Mouse (Mus musculus): ENCODE data around the gene Gm11060. TPM values are rescaled to one million over a fixed set of nuclear protein-coding genes. Genes with fewer than 3 reads are reported as not detected.

The Gm11060 gene
- polyA plus RNA-seq, 1 experiment from 2014 or later: not detected

- H3K9ac ChIP-seq (ENCODE audit: low read depth, low read length): no peak overlapping the region
- ATAC-seq: no peak
- H3K4me1 ChIP-seq (ENCODE audit: control insufficient read depth, insufficient read depth, low read length): no peaks in the 10 kb centered on the region
- no peak overlapping the region for H3K4me3 ChIP-seq (ENCODE audit: low read length)
- 86% methylated on average over 7 of the region's 7 CpGs for WGBS
- no peaks in the 10 kb centered on the region for H3K9me3 ChIP-seq (ENCODE audit: control insufficient read depth, low read length)
- no peak overlapping the region for H3K4me2 ChIP-seq (ENCODE audit: low read depth, low read length)
- H3K27me3 ChIP-seq (replicated peaks; ENCODE audit: control insufficient read depth, insufficient read depth, low read length): no peaks in the 10 kb centered on the region
- H3K36me3 ChIP-seq (ENCODE audit: control insufficient read depth, insufficient read depth, low read length): no peaks in the 10 kb centered on the region
- H3K27ac ChIP-seq (ENCODE audit: low read length): no peak overlapping the region
Measured at GRCm38 (mm10) chr2:105077151-105077550, 14.7 kb upstream of the Gm11060 start.

GRCm38 (mm10) chr2:105082256-105082790, 9.5 kb upstream of the Gm11060 start:
- WGBS: 29% methylated on average over 9 of the region's 9 CpGs
- no peaks in the 10 kb centered on the region for H3K9me3 ChIP-seq (ENCODE audit: control insufficient read depth, low read length)

GRCm38 (mm10) chr2:105084035-105084434, 7.8 kb upstream of the Gm11060 start:
- no peak overlapping the region for H3K9ac ChIP-seq (ENCODE audit: low read depth, low read length)
- no peaks in the 10 kb centered on the region for H3K27me3 ChIP-seq (replicated peaks; ENCODE audit: control insufficient read depth, insufficient read depth, low read length)
- H3K9me3 ChIP-seq (ENCODE audit: control insufficient read depth, low read length): no peaks in the 10 kb centered on the region
- WGBS: 78% methylated on average over 4 of the region's 4 CpGs
- peaks cover under 1% of the 10 kb centered on the region; the same call in 1 of the 2 replicates for H3K4me1 ChIP-seq (ENCODE audit: control insufficient read depth, insufficient read depth, low read length)
- H3K27ac ChIP-seq (ENCODE audit: low read length): no peak overlapping the region
- H3K36me3 ChIP-seq (ENCODE audit: control insufficient read depth, insufficient read depth, low read length): no peaks in the 10 kb centered on the region
- no peak for ATAC-seq
- H3K4me2 ChIP-seq (ENCODE audit: low read depth, low read length): no peak overlapping the region
- no peak overlapping the region for H3K4me3 ChIP-seq (ENCODE audit: low read length)

More at GRCm38 (mm10) chr2:105082256-105082790, 9.5 kb upstream of the Gm11060 start:
- Histone ChIP-seq H3K9ac (ENCODE audit: low read depth, low read length) (no peak overlapping the region), H3K4me1 (ENCODE audit: control insufficient read depth, insufficient read depth, low read length) (no peaks in the 10 kb centered on the region), H3K4me3 (ENCODE audit: low read length) (no peak overlapping the region), H3K36me3 (ENCODE audit: control insufficient read depth, insufficient read depth, low read length) (no peaks in the 10 kb centered on the region), H3K27ac (ENCODE audit: low read length) (no peak overlapping the region), H3K4me2 (ENCODE audit: low read depth, low read length) (no peak overlapping the region), H3K27me3 (replicated peaks; ENCODE audit: control insufficient read depth, insufficient read depth, low read length) (no peaks in the 10 kb centered on the region)
- ATAC-seq: no peak

- no peak overlapping the region for H3K4me2 ChIP-seq (ENCODE audit: low read depth, low read length)
- peaks cover 5% of the 10 kb centered on the region for H3K4me1 ChIP-seq (ENCODE audit: control insufficient read depth, insufficient read depth, low read length)
- WGBS: 81% methylated on average over 3 of the region's 3 CpGs
- H3K27me3 ChIP-seq (replicated peaks; ENCODE audit: control insufficient read depth, insufficient read depth, low read length): no peaks in the 10 kb centered on the region
- H3K4me3 ChIP-seq (ENCODE audit: low read length): no peak overlapping the region
- no peaks in the 10 kb centered on the region for H3K9me3 ChIP-seq (ENCODE audit: control insufficient read depth, low read length)
- no peak overlapping the region for H3K27ac ChIP-seq (ENCODE audit: low read length)
- no peak overlapping the region for H3K9ac ChIP-seq (ENCODE audit: low read depth, low read length)
- no peak for ATAC-seq
- H3K36me3 ChIP-seq (ENCODE audit: control insufficient read depth, insufficient read depth, low read length): no peaks in the 10 kb centered on the region
Measured at GRCm38 (mm10) chr2:105086081-105086480, 5.7 kb upstream of the Gm11060 start.

- Histone ChIP-seq H3K4me2 (ENCODE audit: low read depth, low read length) (no peak overlapping the region), H3K27me3 (replicated peaks; ENCODE audit: control insufficient read depth, insufficient read depth, low read length) (no peaks in the 10 kb centered on the region), H3K4me1 (ENCODE audit: control insufficient read depth, insufficient read depth, low read length) (peaks cover 5% of the 10 kb centered on the region), H3K9me3 (ENCODE audit: control insufficient read depth, low read length) (no peaks in the 10 kb centered on the region), H3K27ac (ENCODE audit: low read length) (no peak overlapping the region), H3K36me3 (ENCODE audit: control insufficient read depth, insufficient read depth, low read length) (no peaks in the 10 kb centered on the region), H3K4me3 (ENCODE audit: low read length) (no peak overlapping the region), H3K9ac (ENCODE audit: low read depth, low read length) (no peak overlapping the region)
- WGBS: 75% methylated on average over 3 of the region's 3 CpGs
- ATAC-seq: no peak
Measured at GRCm38 (mm10) chr2:105088005-105088404, 3.8 kb upstream of the Gm11060 start.

- H3K9ac ChIP-seq (ENCODE audit: low read depth, low read length): no peak overlapping the region
- peaks cover 5% of the 10 kb centered on the region for H3K4me1 ChIP-seq (ENCODE audit: control insufficient read depth, insufficient read depth, low read length)
- ATAC-seq: no peak
- no peaks in the 10 kb centered on the region for H3K9me3 ChIP-seq (ENCODE audit: control insufficient read depth, low read length)
- 51% methylated on average over 4 of the region's 4 CpGs for WGBS
- no peaks in the 10 kb centered on the region for H3K27me3 ChIP-seq (replicated peaks; ENCODE audit: control insufficient read depth, insufficient read depth, low read length)
- no peaks in the 10 kb centered on the region for H3K36me3 ChIP-seq (ENCODE audit: control insufficient read depth, insufficient read depth, low read length)
- H3K4me3 ChIP-seq (ENCODE audit: low read length): no peak overlapping the region
- no peak overlapping the region for H3K4me2 ChIP-seq (ENCODE audit: low read depth, low read length)
- no peak overlapping the region for H3K27ac ChIP-seq (ENCODE audit: low read length)
Measured at GRCm38 (mm10) chr2:105089083-105089482, 2.7 kb upstream of the Gm11060 start.

GRCm38 (mm10) chr2:105089581-105090508, 2.0 kb upstream of the Gm11060 start:
- H3K27ac ChIP-seq (ENCODE audit: low read length): no peak overlapping the region
- peaks cover 5% of the 10 kb centered on the region for H3K4me1 ChIP-seq (ENCODE audit: control insufficient read depth, insufficient read depth, low read length)
- peak; percentile 58 for ATAC-seq
- 28% methylated on average over 7 of the region's 7 CpGs for WGBS
- no peaks in the 10 kb centered on the region for H3K27me3 ChIP-seq (replicated peaks; ENCODE audit: control insufficient read depth, insufficient read depth, low read length)
- H3K4me3 ChIP-seq (ENCODE audit: low read length): no peak overlapping the region
- H3K4me2 ChIP-seq (ENCODE audit: low read depth, low read length): no peak overlapping the region
- H3K9me3 ChIP-seq (ENCODE audit: control insufficient read depth, low read length): no peaks in the 10 kb centered on the region
- no peaks in the 10 kb centered on the region for H3K36me3 ChIP-seq (ENCODE audit: control insufficient read depth, insufficient read depth, low read length)
- H3K9ac ChIP-seq (ENCODE audit: low read depth, low read length): no peak overlapping the region

GRCm38 (mm10) chr2:105090991-105091390, 827 bp upstream of the Gm11060 start:
- Histone ChIP-seq H3K4me2 (ENCODE audit: low read depth, low read length) (no peak overlapping the region), H3K36me3 (ENCODE audit: control insufficient read depth, insufficient read depth, low read length) (no peaks in the 10 kb centered on the region)
- WGBS: 77% methylated on average over 5 of the region's 5 CpGs

GRCm38 (mm10) chr2:105097294-105097953, 5.6 kb downstream of the Gm11060 start:
- Histone ChIP-seq H3K9me3 (ENCODE audit: control insufficient read depth, low read length) (no peaks in the 10 kb centered on the region), H3K4me2 (ENCODE audit: low read depth, low read length) (no peak overlapping the region), H3K4me3 (ENCODE audit: low read length) (no peak overlapping the region), H3K4me1 (ENCODE audit: control insufficient read depth, insufficient read depth, low read length) (no peaks in the 10 kb centered on the region), H3K27ac (ENCODE audit: low read length) (no peak overlapping the region), H3K27me3 (replicated peaks; ENCODE audit: control insufficient read depth, insufficient read depth, low read length) (no peaks in the 10 kb centered on the region), H3K36me3 (ENCODE audit: control insufficient read depth, insufficient read depth, low read length) (no peaks in the 10 kb centered on the region), H3K9ac (ENCODE audit: low read depth, low read length) (no peak overlapping the region)
- no peak for ATAC-seq
- WGBS: 85% methylated on average over 22 of the region's 22 CpGs

More at GRCm38 (mm10) chr2:105090991-105091390, 827 bp upstream of the Gm11060 start:
- Histone ChIP-seq H3K27me3 (replicated peaks; ENCODE audit: control insufficient read depth, insufficient read depth, low read length) (no peaks in the 10 kb centered on the region), H3K9ac (ENCODE audit: low read depth, low read length) (no peak overlapping the region), H3K4me3 (ENCODE audit: low read length) (no peak overlapping the region), H3K9me3 (ENCODE audit: control insufficient read depth, low read length) (no peaks in the 10 kb centered on the region), H3K27ac (ENCODE audit: low read length) (no peak overlapping the region), H3K4me1 (ENCODE audit: control insufficient read depth, insufficient read depth, low read length) (peaks cover 5% of the 10 kb centered on the region)
- no peak for ATAC-seq
